Mouse (Mus musculus): ENCODE results near the gene Fam196a.

Fam196a gene

DNA sequence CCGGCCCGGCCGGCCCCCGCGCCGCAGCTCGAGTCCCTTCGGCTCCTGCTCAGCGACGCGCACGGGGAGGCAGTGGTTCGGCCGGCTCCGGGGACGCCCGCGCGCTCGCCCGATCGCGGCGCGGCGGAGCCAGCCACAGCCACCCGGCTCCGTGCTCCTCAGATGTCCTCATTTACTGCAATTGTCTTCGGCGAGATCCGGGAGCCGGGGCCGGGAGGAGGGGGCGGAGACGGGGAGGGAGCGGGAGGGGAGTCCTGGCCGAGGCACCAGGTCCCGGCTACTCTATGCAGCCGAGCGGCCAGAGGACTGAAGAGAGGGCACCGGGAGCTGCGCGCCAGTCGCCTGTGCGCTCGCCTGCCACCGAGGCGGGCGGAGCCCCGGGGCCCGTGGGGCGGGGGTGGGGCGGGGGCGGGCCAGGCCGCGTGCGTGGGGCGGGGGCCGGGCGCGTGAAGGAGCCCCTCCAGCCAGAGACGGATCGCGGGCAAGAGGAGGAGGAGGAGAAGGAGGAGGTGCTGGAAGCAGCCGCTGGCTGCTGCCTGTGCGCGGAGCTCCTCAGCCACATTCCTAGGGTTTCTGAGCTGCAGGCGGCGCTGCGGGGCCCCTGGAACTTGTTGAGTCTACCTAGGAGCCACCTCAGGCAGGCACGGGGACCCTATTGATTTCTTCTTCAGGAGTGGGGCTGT, at the start of gene Fam196a:
Gene Fam196a, minus strand, starts transcription at position 504 of the 683 bp plus-strand sequence.
- DNase-seq (ENCODE audit: low spot score in 2 of 2), result no peak

- no peak for DNase-seq (ENCODE audit: low spot score in 2 of 2)
Measured at GRCm38 (mm10) chr7:134961608-134962007, 23.4 kb upstream of the Fam196a start.

- DNase-seq (ENCODE audit: low spot score in 2 of 2), result peak in 1 of 2 experiments; percentile 52
Measured at GRCm38 (mm10) chr7:134960871-134961270, 22.6 kb upstream of the Fam196a start.

DNA sequence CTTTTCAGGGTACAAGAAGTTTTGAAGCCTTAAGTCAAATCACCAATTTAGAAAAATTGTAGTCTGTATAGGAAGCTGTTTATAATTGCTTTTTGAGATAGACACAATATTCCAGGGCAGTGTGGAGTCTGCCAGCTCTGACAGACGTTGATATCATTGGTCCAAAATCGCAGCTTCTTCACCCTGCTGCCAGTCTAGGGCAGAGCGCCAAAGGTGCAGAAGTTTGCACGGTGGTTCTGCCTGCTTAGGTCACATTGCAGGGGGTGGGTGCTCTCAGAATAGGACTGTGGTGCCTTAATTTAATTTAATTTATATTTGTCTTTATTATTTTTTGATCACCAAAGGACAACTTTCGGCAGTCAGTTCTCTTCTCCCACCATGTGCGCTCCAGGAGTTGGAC, 20.9 kb upstream of the Fam196a start:
- DNase-seq (ENCODE audit: low spot score in 2 of 2), result peak in 1 of 2 experiments; percentile 43

GRCm38 (mm10) chr7:134945925-134946716, 7.9 kb upstream of the Fam196a start:
- no peak for DNase-seq (ENCODE audit: low spot score in 2 of 2)

- no peak for DNase-seq (ENCODE audit: low spot score in 2 of 2)
Measured at GRCm38 (mm10) chr7:134943701-134944100, 5.5 kb upstream of the Fam196a start.

GRCm38 (mm10) chr7:134943063-134943462, 4.8 kb upstream of the Fam196a start:
- DNase-seq (ENCODE audit: low spot score in 2 of 2), result no peak

- no peak for DNase-seq (ENCODE audit: low spot score in 2 of 2)
Measured at GRCm38 (mm10) chr7:134941891-134942290, 3.7 kb upstream of the Fam196a start.

- DNase-seq (ENCODE audit: low spot score in 2 of 2), result peak in 1 of 2 experiments; percentile 61
Measured at GRCm38 (mm10) chr7:134937471-134937926, 731 bp downstream of the Fam196a start.

- DNase-seq (ENCODE audit: low spot score in 2 of 2), result no peak
Measured at GRCm38 (mm10) chr7:134931886-134932285, 6.3 kb downstream of the Fam196a start.

- no peak for DNase-seq (ENCODE audit: low spot score in 2 of 2)
Measured at GRCm38 (mm10) chr7:134901992-134902391, 36.2 kb downstream of the Fam196a start.

GRCm38 (mm10) chr7:134899462-134899861, 38.8 kb downstream of the Fam196a start:
- no peak for DNase-seq (ENCODE audit: low spot score in 2 of 2)

DNA sequence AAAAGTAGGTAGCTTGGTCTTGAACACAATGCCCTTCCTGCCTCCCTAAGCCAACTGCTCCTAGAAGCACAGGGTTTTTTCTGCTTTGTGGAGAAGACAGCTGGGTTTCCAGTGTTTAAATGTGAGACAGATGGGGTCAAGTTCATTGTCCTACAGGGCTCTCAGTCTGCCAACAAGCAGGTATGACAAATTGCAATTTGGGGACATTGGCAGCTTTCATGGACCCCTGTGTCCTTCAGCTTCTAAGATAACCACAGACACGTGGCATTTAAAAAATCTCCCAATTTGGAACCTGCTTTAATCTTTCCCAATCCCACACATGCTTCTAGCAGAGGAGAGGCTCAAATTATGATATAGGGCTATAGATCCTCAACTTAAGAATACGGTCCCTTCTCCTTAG, 43.6 kb downstream of the Fam196a start:
- no peak for DNase-seq (ENCODE audit: low spot score in 2 of 2)

DNA sequence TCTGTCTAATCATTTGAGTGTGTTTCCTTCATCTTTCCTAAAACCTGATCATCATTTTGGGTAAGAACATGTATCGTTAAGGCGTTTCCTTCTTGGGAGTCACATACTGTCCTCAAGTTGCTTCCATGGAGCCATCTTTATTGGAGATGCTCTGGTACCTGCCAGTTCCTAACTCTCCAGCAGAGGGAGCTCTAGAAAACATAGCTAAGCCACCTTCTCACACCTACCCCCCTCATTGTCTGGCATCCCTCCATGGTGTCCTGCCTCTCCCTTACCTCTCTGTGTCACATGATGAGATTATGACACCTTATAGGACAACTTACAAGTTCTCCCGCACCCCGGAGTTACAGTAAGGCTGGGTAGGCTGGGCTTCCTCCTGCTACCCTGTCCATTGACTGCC, 45.3 kb downstream of the Fam196a start:
- no peak for DNase-seq (ENCODE audit: low spot score in 2 of 2)

DNA sequence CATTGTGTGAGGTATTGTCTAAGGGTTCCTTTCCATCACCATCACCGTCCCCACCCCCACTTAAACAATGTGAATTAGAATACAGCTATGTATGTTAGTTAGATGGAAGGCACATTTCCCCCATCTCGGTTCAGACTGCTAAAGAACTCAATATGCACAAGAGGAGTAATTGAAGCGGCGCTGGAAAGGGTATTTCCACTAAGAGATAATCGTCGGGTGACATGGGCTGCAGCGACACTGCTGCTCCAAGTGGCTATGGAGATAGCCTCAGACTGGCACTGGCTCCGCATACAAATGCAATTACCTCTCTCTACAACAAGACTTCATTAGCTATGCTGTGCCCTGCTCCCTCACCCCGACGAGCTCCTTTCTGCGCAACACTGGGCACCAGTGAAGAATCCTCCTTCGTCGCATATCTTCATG, 45.8 kb downstream of the Fam196a start:
- DNase-seq (ENCODE audit: low spot score in 2 of 2), result no peak

GRCm38 (mm10) chr7:134883516-134883915, 54.7 kb downstream of the Fam196a start:
- DNase-seq (ENCODE audit: low spot score in 2 of 2), result no peak

GRCm38 (mm10) chr7:134880431-134880830, 57.8 kb downstream of the Fam196a start:
- no peak for DNase-seq (ENCODE audit: low spot score in 2 of 2)

GRCm38 (mm10) chr7:134878985-134879384, 59.2 kb downstream of the Fam196a start:
- DNase-seq (ENCODE audit: low spot score in 2 of 2), result no peak

GRCm38 (mm10) chr7:134872981-134873380, 65.2 kb downstream of the Fam196a start:
- DNase-seq (ENCODE audit: low spot score in 2 of 2), result no peak

GRCm38 (mm10) chr7:134872511-134872910, 65.7 kb downstream of the Fam196a start:
- no peak for DNase-seq (ENCODE audit: low spot score in 2 of 2)

DNA sequence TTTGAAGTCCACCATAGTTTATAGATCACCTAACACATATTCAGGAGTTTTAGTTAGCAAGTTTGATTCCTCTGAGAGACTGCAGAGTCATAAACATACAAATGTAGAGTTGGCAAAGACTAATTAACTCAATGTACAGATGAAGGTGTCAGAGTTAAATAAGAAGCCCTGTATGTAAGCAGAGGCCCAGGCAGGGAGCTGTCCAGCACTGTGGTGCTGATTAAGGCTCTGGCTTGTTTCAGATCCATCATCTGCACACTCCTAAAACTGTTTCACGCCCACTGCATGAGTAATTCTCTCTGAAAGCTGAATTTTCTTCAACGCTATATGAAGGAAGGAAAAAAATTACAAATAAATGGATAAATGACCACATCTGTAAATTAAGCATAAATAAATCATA, 74.1 kb downstream of the Fam196a start:
- no peak for DNase-seq (ENCODE audit: low spot score in 2 of 2)

DNA sequence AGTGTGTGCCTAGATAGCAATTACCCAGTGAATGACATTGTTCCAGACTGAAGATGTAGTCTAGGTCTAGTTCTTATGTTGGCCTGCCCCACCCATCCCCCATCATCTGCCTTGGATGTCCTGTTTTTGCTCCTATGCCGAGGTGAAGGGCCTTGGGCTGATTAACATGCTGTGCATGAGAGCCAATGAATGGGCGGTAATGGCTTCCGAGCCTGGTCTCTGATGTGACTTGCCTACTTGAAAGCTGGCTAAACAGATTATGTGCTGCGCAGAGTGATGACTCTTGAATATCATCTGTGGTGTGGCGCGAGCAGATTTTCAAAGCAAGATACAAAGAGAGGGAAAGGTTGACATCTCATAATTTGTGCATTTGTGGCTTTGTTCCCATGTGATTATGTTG, 76.2 kb downstream of the Fam196a start:
- no peak for DNase-seq (ENCODE audit: low spot score in 2 of 2)

DNA sequence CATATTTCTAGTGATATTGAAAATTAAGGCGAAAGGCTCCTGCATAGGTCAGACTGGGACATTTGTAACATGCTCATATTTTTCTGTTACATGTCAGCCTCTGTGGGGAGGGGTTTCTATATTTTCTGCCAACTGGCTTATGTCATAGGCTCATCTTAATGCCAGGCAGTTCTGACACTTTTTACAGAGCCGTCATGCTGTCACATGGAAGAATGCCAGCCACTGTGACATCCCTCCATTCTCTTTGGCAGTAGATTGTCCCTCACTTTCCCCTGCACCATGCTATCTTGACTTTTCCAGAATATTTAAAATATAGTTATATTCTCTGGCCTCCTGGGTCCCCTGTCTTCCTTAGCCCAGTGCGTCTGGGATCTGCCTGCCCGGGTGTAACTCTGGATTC, 95.5 kb downstream of the Fam196a start:
- DNase-seq (ENCODE audit: low spot score in 2 of 2), result no peak
